Mouse (Mus musculus): ENCODE results near the gene E030018B13Rik. TPM values are rescaled to one million over a fixed set of nuclear protein-coding genes. Genes with fewer than 3 reads are reported as not detected.
A peak's percentile ranks its signal among the peaks of the same experiment; 100 is the strongest.

The E030018B13Rik gene
- polyA plus RNA-seq, 1 experiment from 2014 or later = not detected

GRCm38 (mm10) chr7:63894662-63895061 lies 22.0 kb upstream of the E030018B13Rik start:
- peaks cover 17% of the 10 kb centered on the region for H3K36me3 ChIP-seq (ENCODE audit: control insufficient read depth, insufficient read depth, low read length)
- no peak overlapping the region for H3K4me2 ChIP-seq (ENCODE audit: low read length)
- no peak overlapping the region for H3K27ac ChIP-seq (ENCODE audit: low read depth, low read length)
- H3K4me3 ChIP-seq (ENCODE audit: low read depth, low read length) = no peak overlapping the region
- DNase-seq (ENCODE audit: low spot score) (no peak), ATAC-seq (no peak)
- H3K27me3 ChIP-seq (replicated peaks; ENCODE audit: control insufficient read depth, insufficient read depth, low read length) = no peaks in the 10 kb centered on the region
- no peak overlapping the region for H3K9ac ChIP-seq (ENCODE audit: low read length)
- peaks cover 31% of the 10 kb centered on the region for H3K4me1 ChIP-seq (ENCODE audit: control insufficient read depth, insufficient read depth, low read length)
- H3K9me3 ChIP-seq (replicated peaks; ENCODE audit: control insufficient read depth, low read length) = no peaks in the 10 kb centered on the region
- 57% methylated on average over 4 of the region's 4 CpGs for WGBS

GRCm38 (mm10) chr7:63895223-63895622 lies 21.4 kb upstream of the E030018B13Rik start:
- DNase-seq (ENCODE audit: low spot score) (no peak), ATAC-seq (no peak)
- 88% methylated on average over 3 of the region's 3 CpGs for WGBS
- no peak overlapping the region for H3K9ac ChIP-seq (ENCODE audit: low read length)
- no peak overlapping the region for H3K4me2 ChIP-seq (ENCODE audit: low read length)
- peaks cover 31% of the 10 kb centered on the region for H3K4me1 ChIP-seq (ENCODE audit: control insufficient read depth, insufficient read depth, low read length)
- peaks cover 12% of the 10 kb centered on the region for H3K36me3 ChIP-seq (ENCODE audit: control insufficient read depth, insufficient read depth, low read length)
- no peak overlapping the region for H3K4me3 ChIP-seq (ENCODE audit: low read depth, low read length)
- no peak overlapping the region for H3K27ac ChIP-seq (ENCODE audit: low read depth, low read length)
- H3K9me3 ChIP-seq (replicated peaks; ENCODE audit: control insufficient read depth, low read length) = no peaks in the 10 kb centered on the region
- H3K27me3 ChIP-seq (replicated peaks; ENCODE audit: control insufficient read depth, insufficient read depth, low read length) = no peaks in the 10 kb centered on the region

GRCm38 (mm10) chr7:63896276-63896967 lies 20.2 kb upstream of the E030018B13Rik start:
- DNase-seq (ENCODE audit: low spot score) (no peak), ATAC-seq (no peak)
- peak overlapping the region; percentile 19 for H3K4me3 ChIP-seq (ENCODE audit: low read depth, low read length)
- H3K9ac ChIP-seq (ENCODE audit: low read length) = peak overlapping the region; percentile 60
- no peaks in the 10 kb centered on the region for H3K27me3 ChIP-seq (replicated peaks; ENCODE audit: control insufficient read depth, insufficient read depth, low read length)
- 25% methylated on average over 17 of the region's 17 CpGs for WGBS
- no peaks in the 10 kb centered on the region for H3K9me3 ChIP-seq (replicated peaks; ENCODE audit: control insufficient read depth, low read length)
- no peak overlapping the region for H3K27ac ChIP-seq (ENCODE audit: low read depth, low read length)
- 0 out of 2 replicates have a peak, but pooled peaks cover 1% of the 10 kb centered on the region for H3K36me3 ChIP-seq (ENCODE audit: control insufficient read depth, insufficient read depth, low read length)
- H3K4me1 ChIP-seq (ENCODE audit: control insufficient read depth, insufficient read depth, low read length) = peaks cover 36% of the 10 kb centered on the region
- peak overlapping the region; percentile 58 for H3K4me2 ChIP-seq (ENCODE audit: low read length)

- Histone ChIP-seq H3K27ac (ENCODE audit: low read depth, low read length) (peak overlapping the region; percentile 27; the same call in 1 of the 2 replicates), H3K4me2 (ENCODE audit: low read length) (peak overlapping the region; percentile 58), H3K36me3 (ENCODE audit: control insufficient read depth, insufficient read depth, low read length) (no peaks in the 10 kb centered on the region), H3K4me3 (ENCODE audit: low read depth, low read length) (peak overlapping the region; percentile 19), H3K9ac (ENCODE audit: low read length) (peak overlapping the region; percentile 60), H3K9me3 (replicated peaks; ENCODE audit: control insufficient read depth, low read length) (no peaks in the 10 kb centered on the region), H3K27me3 (replicated peaks; ENCODE audit: control insufficient read depth, insufficient read depth, low read length) (no peaks in the 10 kb centered on the region), H3K4me1 (ENCODE audit: control insufficient read depth, insufficient read depth, low read length) (peaks cover 41% of the 10 kb centered on the region)
- ATAC-seq (peak; percentile 81), DNase-seq (ENCODE audit: low spot score) (peak; percentile 84)
- WGBS = 3% methylated on average over 22 of the region's 22 CpGs
Observed at GRCm38 (mm10) chr7:63896968-63897468, 19.6 kb upstream of the E030018B13Rik start.

- Histone ChIP-seq H3K27ac (ENCODE audit: low read depth, low read length) (no peak overlapping the region), H3K27me3 (replicated peaks; ENCODE audit: control insufficient read depth, insufficient read depth, low read length) (no peaks in the 10 kb centered on the region), H3K9me3 (replicated peaks; ENCODE audit: control insufficient read depth, low read length) (no peaks in the 10 kb centered on the region), H3K9ac (ENCODE audit: low read length) (no peak overlapping the region), H3K4me1 (ENCODE audit: control insufficient read depth, insufficient read depth, low read length) (peaks cover 42% of the 10 kb centered on the region), H3K36me3 (ENCODE audit: control insufficient read depth, insufficient read depth, low read length) (no peaks in the 10 kb centered on the region), H3K4me2 (ENCODE audit: low read length) (peak overlapping the region; percentile 58; the same call in 1 of the 2 replicates), H3K4me3 (ENCODE audit: low read depth, low read length) (no peak overlapping the region)
- no peak for DNase-seq (ENCODE audit: low spot score)
- no peak for ATAC-seq
- WGBS = 53% methylated on average over 3 of the region's 3 CpGs
Observed at GRCm38 (mm10) chr7:63897655-63898054, 19.0 kb upstream of the E030018B13Rik start.

- H3K36me3 ChIP-seq (ENCODE audit: control insufficient read depth, insufficient read depth, low read length) = no peaks in the 10 kb centered on the region
- 90% methylated on average over 6 of the region's 6 CpGs for WGBS
- H3K4me1 ChIP-seq (ENCODE audit: control insufficient read depth, insufficient read depth, low read length) = peaks cover 41% of the 10 kb centered on the region
- H3K9me3 ChIP-seq (replicated peaks; ENCODE audit: control insufficient read depth, low read length) = no peaks in the 10 kb centered on the region
- H3K4me3 ChIP-seq (ENCODE audit: low read depth, low read length) = no peak overlapping the region
- ATAC-seq (no peak), DNase-seq (ENCODE audit: low spot score) (no peak)
- H3K27ac ChIP-seq (ENCODE audit: low read depth, low read length) = no peak overlapping the region
- no peak overlapping the region for H3K4me2 ChIP-seq (ENCODE audit: low read length)
- no peak overlapping the region for H3K9ac ChIP-seq (ENCODE audit: low read length)
- no peaks in the 10 kb centered on the region for H3K27me3 ChIP-seq (replicated peaks; ENCODE audit: control insufficient read depth, insufficient read depth, low read length)
Observed at GRCm38 (mm10) chr7:63898201-63898600, 18.5 kb upstream of the E030018B13Rik start.

GRCm38 (mm10) chr7:63899925-63900324 lies 16.7 kb upstream of the E030018B13Rik start:
- Histone ChIP-seq H3K4me3 (ENCODE audit: low read depth, low read length) (no peak overlapping the region), H3K36me3 (ENCODE audit: control insufficient read depth, insufficient read depth, low read length) (no peaks in the 10 kb centered on the region), H3K9me3 (replicated peaks; ENCODE audit: control insufficient read depth, low read length) (no peaks in the 10 kb centered on the region), H3K9ac (ENCODE audit: low read length) (no peak overlapping the region), H3K27me3 (replicated peaks; ENCODE audit: control insufficient read depth, insufficient read depth, low read length) (no peaks in the 10 kb centered on the region), H3K27ac (ENCODE audit: low read depth, low read length) (no peak overlapping the region), H3K4me1 (ENCODE audit: control insufficient read depth, insufficient read depth, low read length) (peaks cover 30% of the 10 kb centered on the region), H3K4me2 (ENCODE audit: low read length) (no peak overlapping the region)
- DNase-seq (ENCODE audit: low spot score) = no peak
- WGBS = 88% methylated on average over 8 of the region's 8 CpGs
- ATAC-seq = no peak

GRCm38 (mm10) chr7:63900411-63900810 lies 16.2 kb upstream of the E030018B13Rik start:
- H3K4me1 ChIP-seq (ENCODE audit: control insufficient read depth, insufficient read depth, low read length) = peaks cover 30% of the 10 kb centered on the region

GRCm38 (mm10) chr7:63901346-63901745 lies 15.3 kb upstream of the E030018B13Rik start:
- Histone ChIP-seq H3K4me3 (ENCODE audit: low read depth, low read length) (no peak overlapping the region), H3K9ac (ENCODE audit: low read length) (no peak overlapping the region), H3K4me1 (ENCODE audit: control insufficient read depth, insufficient read depth, low read length) (peaks cover 28% of the 10 kb centered on the region), H3K27me3 (replicated peaks; ENCODE audit: control insufficient read depth, insufficient read depth, low read length) (no peaks in the 10 kb centered on the region), H3K36me3 (ENCODE audit: control insufficient read depth, insufficient read depth, low read length) (no peaks in the 10 kb centered on the region), H3K9me3 (replicated peaks; ENCODE audit: control insufficient read depth, low read length) (no peaks in the 10 kb centered on the region), H3K27ac (ENCODE audit: low read depth, low read length) (peak overlapping the region; percentile 39; the same call in 1 of the 2 replicates), H3K4me2 (ENCODE audit: low read length) (no peak overlapping the region)
- 30% methylated on average over 10 of the region's 11 CpGs for WGBS
- DNase-seq (ENCODE audit: low spot score) (peak; percentile 62), ATAC-seq (peak; percentile 71; the same call in 1 of the 2 replicates)

More at GRCm38 (mm10) chr7:63900411-63900810, 16.2 kb upstream of the E030018B13Rik start:
- no peak for ATAC-seq
- Histone ChIP-seq H3K9ac (ENCODE audit: low read length) (no peak overlapping the region), H3K4me3 (ENCODE audit: low read depth, low read length) (no peak overlapping the region), H3K4me2 (ENCODE audit: low read length) (no peak overlapping the region), H3K9me3 (replicated peaks; ENCODE audit: control insufficient read depth, low read length) (no peaks in the 10 kb centered on the region), H3K36me3 (ENCODE audit: control insufficient read depth, insufficient read depth, low read length) (no peaks in the 10 kb centered on the region), H3K27ac (ENCODE audit: low read depth, low read length) (no peak overlapping the region), H3K27me3 (replicated peaks; ENCODE audit: control insufficient read depth, insufficient read depth, low read length) (no peaks in the 10 kb centered on the region)
- no peak for DNase-seq (ENCODE audit: low spot score)
- 90% methylated on average over 2 of the region's 2 CpGs for WGBS
